Mouse (Mus musculus): ENCODE results near the gene Fam171a2. TPM values are rescaled to one million over a fixed set of nuclear protein-coding genes. Genes with fewer than 3 reads are reported as not detected.
A peak's percentile ranks its signal among the peaks of the same experiment; 100 is the strongest.

The Fam171a2 gene
- 10 to 100 TPM; 30.2 to 30.5 TPM for total RNA-seq (2021)

DNA sequence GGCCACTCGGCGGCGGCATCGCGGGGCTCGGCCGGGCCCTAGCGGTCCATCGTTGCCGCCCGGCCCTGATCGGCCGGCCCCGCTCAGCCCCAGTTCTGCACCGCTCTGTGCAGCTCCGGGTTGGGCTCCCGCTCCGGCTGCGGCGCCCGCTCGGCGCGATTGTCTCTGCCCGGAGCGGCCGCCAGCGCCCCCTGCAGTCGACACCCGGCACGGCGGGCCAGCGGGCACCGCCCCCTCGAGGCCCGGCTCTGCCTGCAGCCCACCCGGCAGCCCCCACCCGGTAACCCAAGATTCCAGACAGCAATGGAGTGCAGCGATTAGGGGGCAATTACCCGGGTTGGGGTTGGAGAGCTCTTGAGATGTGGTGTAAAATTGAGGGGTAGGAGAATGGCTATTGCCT, at the start of gene Fam171a2:
Gene Fam171a2 (minus strand): TSS at position 186 of the 400 bp plus-strand sequence.
- peak; percentile 93 for DNase-seq

DNA sequence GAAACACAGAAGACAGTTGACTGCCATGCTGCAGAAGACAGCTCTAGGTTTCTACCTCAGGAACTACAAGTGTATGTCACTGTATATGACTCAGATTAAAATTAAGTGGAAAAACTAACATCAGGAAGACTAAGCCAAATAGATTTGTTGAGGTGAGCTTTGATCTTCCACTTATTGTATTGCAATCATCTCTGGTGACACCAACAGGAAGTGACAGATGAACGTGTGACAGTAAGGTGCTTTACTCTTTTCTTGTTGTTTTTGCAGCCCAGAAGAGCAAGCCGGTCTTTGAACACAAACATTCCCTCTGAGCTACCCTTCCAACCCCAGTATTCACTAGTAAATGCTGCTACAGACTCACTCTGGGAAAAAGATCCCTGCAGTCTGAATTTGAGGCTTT, 49.2 kb upstream of the Fam171a2 start:
- DNase-seq = no peak

DNA sequence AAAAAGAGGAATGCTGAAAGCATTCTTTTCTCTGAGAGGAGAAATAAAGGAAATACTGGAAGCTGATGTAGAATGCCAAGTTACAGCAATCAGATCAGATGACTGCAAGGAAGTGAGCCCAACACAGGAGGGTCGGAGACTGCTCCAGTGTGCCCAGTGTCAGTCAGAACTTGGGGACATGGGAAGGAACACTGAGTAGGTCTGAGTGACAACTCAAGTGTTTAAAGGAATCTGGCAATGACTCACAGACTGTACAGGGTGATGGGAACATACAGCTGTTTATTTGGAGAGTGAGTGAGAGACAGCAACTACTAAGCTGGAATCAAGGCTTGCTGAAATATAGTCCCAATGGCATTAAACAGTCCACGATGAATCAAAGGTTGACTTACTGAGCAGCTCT, 48.7 kb upstream of the Fam171a2 start:
- no peak for DNase-seq

DNA sequence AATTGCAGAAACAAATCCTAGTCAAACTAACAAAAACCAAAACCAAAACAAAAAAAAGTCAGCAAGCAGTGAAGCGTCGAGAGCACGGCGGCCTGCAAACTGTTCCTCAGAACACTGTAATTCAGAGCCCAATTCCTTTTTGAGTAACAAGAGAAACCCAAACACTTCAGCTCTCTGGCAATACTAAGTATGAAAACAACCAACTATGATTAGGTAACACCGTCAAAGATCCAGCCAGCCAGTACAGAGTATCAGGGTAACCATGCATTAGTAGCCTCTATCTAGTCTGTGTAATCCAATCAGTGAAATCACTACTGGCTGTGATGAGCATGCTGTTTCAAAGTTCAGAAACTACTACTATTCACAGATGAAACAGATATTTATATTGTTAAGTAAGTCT, 48.3 kb upstream of the Fam171a2 start:
- no peak for DNase-seq

DNA sequence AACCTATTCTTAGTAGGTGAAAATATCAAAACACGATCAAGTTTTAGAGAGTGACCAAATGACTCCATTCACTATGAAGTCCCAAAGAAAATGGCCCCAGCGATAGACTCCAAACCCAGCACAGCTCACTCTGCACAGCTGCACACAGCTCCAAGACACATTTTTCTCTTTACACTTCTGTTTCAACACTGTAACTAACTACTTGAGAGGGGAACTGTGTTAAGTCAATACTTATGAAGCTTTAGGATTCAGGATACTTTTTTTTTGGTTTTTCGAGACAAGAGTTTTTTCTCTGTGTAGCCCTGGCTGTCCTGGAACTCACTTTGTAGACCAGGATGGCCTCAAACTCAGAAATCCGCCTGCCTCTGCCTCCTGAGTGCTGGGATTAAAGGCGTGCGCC, 47.6 kb upstream of the Fam171a2 start:
- DNase-seq = no peak

DNA sequence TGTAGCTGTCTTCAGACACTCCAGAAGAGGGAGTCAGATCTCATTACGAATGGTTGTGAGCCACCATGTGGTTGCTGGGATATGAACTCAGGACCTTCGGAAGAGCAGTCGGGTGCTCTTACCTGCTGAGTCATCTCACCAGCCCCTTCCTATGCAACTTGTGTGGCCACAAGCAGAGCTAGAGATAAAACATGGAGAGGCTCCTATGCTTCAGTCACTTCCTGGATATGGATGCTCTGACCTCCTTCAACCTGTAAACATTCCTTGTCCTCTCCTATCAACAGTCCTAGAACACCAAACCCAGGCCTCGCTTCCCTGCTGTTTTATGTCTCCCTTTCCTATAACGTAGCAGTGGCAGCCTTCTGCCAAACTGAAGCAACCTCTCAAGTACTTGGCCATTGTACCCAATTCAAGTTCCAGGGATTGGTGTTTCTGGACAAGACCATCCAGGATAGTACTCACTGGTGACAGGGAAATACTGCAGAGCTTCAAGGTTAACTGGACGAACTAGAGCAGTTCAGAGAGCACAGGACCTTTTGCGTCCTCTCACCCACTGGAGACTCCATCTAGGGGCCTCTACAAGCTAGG, 46.7 kb upstream of the Fam171a2 start:
- no peak for DNase-seq

DNA sequence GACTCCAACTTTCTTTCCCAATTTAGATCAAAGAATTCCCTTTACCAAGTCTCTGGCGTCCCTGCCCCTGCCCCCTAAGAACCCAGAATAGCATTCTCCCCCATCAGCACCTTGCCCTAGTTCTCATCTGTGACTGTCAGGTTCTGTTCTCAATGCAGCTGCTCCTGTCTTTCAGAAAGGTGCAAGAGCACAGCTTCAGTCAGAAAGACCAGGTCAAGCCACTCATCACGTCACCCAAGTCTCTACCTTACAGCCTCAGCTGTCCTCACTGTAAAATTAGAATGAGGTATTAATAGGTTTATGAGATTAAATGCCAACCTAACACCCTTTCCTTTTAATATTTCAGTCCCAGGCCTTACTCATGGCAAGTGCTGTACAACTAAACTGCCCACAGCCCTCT, 45.8 kb upstream of the Fam171a2 start:
- no peak for DNase-seq

DNA sequence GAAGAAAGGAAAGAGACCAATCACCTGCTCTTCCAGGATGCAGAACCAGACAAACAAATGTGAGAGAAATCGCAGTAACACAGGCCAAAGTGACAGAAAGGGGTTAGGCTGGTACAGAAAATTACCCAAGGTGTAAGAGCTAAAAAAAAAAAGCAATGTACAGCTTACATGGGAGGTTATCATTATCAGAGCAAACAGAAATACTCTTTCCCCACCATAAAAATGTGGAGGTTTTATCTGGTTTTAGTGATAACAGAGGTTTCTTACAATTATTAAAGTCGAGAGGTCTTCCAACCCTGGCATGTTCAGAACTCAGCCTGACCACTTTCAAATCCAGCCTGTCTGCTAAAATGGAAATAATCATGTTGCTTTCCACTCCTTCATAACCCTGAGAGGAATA, 40.4 kb upstream of the Fam171a2 start:
- no peak for DNase-seq

DNA sequence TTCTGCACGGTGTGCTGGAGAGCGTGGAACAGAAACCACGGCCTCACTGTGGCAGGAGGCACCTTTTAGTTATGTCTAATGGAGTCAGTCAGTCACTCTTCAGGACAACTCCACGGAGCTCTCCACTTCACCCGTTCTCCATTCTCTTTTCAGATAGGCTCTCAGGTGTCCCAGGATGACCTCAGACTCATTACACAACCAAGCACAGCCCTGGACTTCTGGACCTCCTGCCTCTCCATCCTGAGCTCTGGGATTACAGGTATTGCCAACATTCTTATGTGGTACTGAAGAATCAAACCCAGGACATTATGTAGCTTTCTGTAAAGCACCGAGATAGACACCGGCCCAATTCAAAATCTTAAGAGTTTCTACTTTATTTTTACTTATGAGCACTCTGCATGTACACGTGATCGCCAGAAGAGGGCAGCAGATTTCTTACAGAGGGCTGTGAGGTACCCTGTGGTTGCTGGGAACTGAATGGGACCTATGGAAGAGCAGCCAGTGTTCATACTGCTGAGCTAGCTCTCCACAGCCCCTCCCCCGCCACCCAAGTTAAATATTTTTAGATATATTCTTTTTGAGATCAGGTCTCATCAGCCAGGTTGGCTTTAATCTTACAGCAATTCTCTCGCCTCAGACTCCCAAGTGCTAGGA, 39.4 kb upstream of the Fam171a2 start:
- DNase-seq = peak; percentile 60

DNA sequence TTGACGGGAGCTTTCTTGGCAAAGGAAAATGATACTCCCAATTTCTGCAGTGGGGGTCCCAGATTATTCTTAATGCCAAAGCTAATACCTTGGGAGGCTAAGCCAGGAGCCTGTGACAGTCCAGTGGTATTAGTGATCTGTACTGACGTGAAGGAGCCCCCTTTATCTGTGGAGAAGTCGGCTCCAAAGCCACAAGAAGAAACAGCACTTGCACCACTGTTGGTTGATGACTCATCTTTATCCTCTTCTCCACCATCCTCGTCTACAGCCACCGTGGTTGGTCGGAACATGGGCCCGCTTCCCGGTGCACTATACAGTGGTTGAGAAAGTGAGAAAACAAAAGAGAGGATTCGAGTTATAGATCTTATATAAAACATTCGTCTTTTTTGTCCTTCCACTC, 34.3 kb upstream of the Fam171a2 start:
- DNase-seq = no peak

DNA sequence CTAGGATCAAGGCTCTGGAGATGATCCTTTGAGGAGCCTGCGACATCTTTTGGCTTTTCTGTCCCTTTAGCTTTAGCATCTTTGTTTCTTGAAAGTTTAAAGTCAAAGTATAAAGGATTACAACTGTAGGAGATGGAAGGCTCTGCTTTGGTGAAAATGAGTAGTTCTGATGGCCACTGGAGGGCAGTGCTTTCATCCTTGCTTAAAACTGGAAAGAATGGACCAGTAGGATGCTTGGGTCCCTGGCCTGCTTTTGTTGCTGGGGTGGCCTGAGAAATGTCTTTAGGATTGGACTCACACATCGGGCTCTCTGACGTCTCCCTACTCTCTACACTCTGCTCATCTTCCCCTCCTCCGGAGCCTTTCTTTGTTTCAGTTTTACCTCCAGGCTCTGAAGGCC, 33.4 kb upstream of the Fam171a2 start:
- DNase-seq = no peak

DNA sequence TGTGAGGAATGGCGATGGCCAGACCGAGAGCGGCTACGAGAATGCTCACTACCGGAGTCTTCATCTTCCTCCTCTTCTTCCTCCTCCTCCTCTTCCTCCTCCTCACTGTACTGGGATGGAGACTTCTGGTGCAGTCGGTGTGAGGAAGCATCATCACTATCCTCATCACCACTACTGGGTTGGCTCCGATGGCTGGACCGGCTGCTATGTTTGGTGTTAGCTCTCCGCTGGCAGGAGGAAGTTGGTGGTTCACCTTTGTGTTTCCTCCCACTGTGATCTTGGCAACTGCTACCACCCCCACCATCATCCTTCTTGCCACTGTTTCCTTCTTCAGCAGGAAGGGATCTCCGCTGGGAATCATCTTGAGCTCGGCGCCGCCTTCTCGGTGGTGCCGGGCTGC, 32.6 kb upstream of the Fam171a2 start:
- no peak for DNase-seq

DNA sequence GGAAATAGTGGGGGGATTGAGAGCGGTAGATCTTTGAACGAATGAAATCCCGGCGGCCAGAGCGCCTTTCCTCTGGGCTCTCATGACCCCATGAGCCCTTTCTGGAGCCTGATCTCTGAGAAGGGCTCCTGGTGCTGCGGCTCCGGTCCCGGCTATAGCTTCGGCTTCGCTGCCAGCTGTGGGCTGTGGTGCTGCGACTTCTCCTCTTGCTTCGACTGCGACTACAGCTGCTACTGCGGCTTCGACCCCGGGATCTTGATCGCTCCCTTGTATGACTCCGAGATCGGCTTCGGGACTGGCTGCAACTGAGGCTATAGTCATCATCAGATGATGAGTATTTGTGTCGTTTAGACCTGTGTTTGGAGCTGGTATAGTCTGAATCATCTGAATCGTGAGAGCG, 32.1 kb upstream of the Fam171a2 start:
- no peak for DNase-seq

DNA sequence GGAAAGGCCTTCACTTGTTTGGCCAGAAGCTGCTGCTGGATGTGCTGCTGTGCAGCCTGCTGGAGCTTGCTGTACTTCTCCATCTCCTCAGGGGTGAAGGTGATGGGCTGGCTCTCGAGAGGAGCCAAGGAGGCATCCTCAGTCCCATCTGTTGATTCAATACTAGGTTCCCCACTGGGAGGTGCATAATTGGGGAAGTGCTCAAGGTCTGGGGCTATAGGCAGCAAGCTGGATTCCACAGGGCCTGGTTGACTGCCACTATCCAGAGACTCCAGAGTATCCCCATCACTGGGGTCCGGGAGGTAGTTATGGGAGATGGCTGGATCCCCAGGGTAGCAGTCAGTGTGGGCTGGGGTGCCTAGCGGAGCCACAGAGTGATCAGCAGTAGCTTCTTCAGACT, 31.2 kb upstream of the Fam171a2 start:
- DNase-seq = no peak

DNA sequence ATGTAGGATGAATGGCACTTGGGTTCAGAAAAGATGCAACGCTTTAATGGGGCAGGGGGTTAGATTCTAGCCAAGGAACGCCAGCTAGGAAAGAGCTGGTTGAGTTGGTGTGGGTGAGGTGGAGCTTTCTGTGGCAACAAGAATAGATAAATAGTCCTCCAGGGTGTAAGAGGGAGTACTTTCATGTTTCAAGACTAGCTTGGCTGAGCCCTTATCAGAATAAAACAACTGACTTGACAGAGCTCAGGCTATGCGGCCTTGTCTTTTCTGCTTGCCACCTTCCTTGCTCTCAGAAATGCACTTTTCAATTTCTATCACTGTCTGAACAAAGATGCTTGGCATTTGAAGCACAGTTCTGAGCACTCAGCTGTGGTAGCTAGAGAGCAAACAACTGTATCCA, 27.5 kb upstream of the Fam171a2 start:
- no peak for DNase-seq

DNA sequence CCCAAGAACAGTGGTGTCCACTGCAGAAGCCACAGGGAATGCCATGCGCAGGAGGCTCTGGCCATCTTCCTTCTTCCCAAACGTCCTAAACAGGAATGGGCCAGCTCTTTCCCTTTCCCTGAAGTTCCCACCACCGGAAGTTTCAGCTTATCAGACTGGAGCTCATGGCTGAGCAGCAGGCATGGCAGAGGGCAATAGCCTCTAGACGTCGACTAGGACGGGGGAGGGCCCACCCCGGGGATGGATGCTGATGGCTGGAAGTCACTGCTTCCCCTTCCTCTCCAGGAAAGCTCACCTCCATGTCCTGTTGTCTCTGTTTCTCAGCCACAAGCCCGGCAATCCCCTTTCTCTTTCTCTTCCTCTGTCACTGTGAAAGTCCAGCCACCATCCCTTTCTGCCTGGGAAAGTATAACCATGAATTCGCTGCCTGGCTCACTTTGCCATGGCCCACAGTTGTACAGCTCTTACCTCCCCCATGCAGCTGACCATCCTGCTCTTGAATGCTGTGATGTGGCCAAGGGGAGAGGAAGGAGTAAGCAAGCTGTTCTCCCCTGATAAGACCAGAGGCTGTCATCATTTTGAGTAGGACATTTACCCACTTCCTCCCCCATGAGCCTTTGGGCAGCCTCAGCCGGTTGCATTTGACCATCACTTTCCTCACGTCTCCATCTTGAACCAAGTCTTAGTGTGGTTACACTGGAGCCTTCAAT, 22.3 kb upstream of the Fam171a2 start, which contains the start of gene Itga2b:
Gene Itga2b (minus strand): TSS at position 475 of the 710 bp plus-strand sequence.
- DNase-seq = no peak

DNA sequence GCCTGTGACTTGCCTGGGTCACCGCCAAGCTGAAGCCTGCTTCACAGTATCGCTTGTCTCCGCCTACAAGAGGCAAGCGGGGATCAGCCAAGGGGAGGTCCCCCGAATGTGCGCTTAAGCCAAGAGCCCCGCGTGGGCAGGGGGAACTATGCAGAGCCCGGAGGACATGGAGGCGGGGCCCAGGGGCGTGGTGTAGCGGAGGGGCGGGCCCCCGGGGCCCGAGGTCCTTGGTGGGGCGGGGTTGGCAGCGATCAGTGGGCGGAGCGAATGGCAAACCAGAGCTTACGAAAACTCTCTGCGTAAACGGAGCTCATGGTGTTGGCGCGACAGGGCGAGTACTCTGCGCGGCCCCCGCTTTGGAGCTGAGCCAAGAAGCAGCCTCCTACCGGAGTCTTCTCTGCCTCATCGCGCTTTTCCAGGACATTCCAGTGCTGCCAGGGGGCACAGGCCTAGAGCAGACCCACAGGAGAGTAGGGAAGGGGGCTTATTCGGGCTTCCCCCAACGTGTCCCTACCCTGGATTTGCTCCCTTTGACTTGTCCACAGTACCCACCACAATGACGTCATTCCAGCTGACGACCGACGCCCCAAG, 19.7 kb upstream of the Fam171a2 start:
- peak; percentile 100 for DNase-seq

DNA sequence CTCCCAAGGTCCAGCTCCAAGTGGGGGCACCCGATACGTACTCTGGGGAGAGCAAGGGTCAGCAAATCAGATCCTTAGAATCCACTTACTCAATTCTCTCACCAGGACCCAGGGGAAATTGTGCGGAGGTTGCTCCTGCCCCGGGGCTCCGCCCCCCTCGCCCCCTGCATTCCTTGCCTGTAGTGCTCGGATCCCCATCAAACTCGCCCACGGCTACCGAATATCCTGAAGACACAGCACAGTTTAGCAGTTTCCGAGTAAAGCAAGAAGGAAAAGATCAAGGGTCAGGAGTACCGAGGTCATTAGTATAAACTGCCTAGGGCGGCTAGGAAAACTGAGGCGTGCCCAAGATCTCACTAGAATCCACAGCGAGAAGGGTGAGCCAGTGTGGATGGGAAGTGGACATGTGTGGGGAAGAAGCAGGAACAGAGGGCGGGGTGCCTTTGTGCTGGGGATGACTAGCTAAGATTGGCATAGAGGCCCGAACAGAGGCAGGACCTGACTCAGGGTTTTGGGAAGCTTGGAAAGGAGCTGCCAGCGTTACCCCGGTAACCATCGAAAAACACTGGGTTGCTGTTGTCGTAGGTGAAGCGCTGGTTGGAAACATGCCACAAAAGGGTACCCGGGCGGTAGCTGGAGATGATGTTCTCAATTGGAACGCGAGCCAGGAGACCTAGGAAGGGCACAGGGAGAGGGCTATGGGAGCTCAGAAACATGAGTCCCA, 18.4 kb upstream of the Fam171a2 start:
- DNase-seq = peak; percentile 83

DNA sequence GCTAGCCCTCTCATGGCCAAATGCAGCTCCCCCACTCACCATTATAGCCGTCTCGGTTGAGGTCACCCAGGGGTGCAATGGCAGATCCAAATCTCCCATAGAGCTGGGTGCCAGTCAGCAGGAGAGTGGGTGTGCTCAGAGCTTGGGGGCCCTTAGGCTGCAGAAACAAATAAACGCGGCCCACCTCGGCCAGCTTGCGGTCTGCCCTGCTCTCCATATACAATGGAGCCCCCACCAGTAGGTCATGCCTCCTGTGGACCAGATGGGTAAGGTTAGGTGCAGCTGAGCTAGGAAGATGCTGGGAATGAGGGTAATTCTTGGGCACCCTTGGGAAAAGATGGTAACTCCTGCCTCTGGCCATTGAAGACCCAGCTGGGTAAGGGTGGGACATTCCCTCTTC, 17.4 kb upstream of the Fam171a2 start:
- DNase-seq = no peak

DNA sequence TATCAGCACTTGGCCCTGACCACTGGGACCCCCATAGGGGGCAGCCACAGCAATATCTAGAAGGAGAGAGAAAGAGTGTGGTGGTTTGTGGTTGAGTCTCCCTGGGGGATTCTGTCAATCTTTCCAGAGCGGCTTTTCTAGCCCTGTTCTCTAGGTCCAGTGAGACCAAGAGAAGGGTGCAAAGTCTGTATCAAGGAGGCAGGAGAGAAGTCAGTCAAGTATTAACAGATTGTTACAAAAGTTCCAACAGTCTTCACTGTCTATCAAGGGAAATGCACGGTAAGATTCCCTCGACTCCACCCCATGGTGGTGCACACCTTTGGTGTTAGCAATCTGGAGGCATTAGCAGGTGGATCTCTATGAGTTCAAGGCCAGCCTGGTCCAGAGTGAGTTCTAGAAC, 14.3 kb upstream of the Fam171a2 start:
- no peak for DNase-seq

DNA sequence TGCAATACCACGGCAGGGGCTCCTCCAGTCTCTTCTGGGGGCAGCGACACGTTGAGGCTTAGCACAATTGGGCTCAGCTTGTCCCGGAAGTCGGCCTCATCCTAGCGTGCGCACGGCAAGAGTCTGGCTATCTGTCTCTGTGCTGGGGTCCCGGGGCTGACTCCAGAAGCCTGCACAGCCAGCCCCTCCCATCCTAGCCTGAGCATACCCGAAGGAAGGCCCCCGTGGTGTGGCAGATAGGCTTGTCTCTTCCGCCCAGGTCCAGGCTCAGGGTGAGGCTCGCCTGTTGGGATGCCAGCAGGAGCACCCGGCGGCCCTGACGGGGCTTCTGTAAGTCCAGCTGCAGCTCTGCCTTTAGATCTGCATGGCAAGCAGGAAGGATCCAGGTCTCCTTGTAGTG, 13.1 kb upstream of the Fam171a2 start:
- DNase-seq = no peak

DNA sequence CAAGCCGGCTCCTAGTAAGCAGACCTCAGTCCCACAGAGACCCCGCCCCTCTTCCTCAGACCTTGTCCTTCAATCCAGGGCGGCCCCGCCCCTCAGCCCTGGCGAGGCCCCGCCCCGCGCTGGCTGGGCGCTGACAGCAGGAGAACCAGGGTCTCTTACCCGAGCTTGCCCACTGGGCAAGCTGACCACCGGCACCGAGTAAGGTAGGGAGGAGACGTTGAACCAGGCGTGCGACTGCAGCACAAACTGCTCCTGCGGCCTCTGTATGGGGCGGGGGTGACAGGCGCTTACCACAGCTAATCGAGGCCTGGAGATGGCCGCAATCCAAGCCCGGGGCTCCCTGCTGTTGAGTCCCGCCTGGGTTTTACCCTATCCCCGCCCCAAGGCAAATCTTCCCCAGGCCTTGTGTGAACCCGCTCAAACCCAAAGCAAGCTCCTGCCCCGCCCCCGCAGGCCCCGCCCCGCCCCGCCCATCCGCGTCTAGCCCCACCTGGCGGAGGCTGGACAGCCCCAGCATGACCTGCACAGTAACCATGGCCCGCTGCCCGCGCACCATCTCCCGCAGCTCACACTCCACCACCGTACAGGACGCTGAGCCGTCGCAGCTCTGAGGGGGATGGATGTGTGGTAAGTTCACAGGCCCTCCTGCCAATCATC, 8.4 kb upstream of the Fam171a2 start:
- DNase-seq = peak; percentile 82
